Mouse (Mus musculus) spleen, adult 2 months (tissue): ENCODE measurements around the gene Hist1h4k. TPM values are rescaled to one million over a fixed set of nuclear protein-coding genes. Genes with fewer than 3 reads are reported as not detected.
"Not testable (repeated sequence)": the region's sequence is repeated elsewhere in the genome, so short reads cannot be mapped to it uniquely, and the experiment has no call there.

Experiments
- DNase-seq, 2 experiments: peaks; one replicate each; pipeline versions ENCODE4 v3.0.0 to v3.0.0-alpha.2; 2012 to 2021; ENCODE audit warnings: low spot score in 2 of 2, low read depth in 1 of 2
- H3K27ac ChIP-seq: fragments of 200-500 bp; 2 replicates; pipeline ENCODE4 v1.5.1; 2012; ENCODE audit warnings: low read length, inconsistent platforms; ENCODE audit not compliant: insufficient read depth
- H3K27me3 ChIP-seq: fragments of 200-500 bp; 2 replicates; pipeline ENCODE4 v1.6.1; 2012; ENCODE audit warnings: mild to moderate bottlenecking, moderate library complexity, low read length, inconsistent platforms; ENCODE audit not compliant: control insufficient read depth, insufficient read depth
- H3K36me3 ChIP-seq: fragments of 200-500 bp; 2 replicates; pipeline ENCODE4 v1.6.1; 2012; ENCODE audit warnings: mild to moderate bottlenecking, low read length, inconsistent platforms; ENCODE audit not compliant: control insufficient read depth, insufficient read depth
- H3K4me1 ChIP-seq: fragments of 200-500 bp; 2 replicates; pipeline ENCODE4 v1.6.1; 2011; ENCODE audit warnings: inconsistent platforms; ENCODE audit not compliant: control insufficient read depth, insufficient read depth, insufficient read length
- H3K4me3 ChIP-seq: fragments of 200-500 bp; 2 replicates; pipeline ENCODE4 v1.5.1; 2011; ENCODE audit warnings: mild to moderate bottlenecking, inconsistent platforms; ENCODE audit not compliant: insufficient read depth, insufficient read length; ENCODE audit errors: extremely low read depth
- CTCF ChIP-seq: fragments of 200-500 bp; IDR thresholded peaks from 2 replicates; pipeline ENCODE4 v1.5.1; 2011; ENCODE audit warnings: mild to moderate bottlenecking, inconsistent platforms; ENCODE audit not compliant: insufficient read depth, insufficient read length, insufficient replicate concordance; ENCODE audit errors: extremely low read depth
- POLR2A ChIP-seq: fragments of 200-500 bp; IDR thresholded peaks from 2 replicates; pipeline ENCODE4 v1.6.1; 2011; ENCODE audit warnings: low read depth, low read length, inconsistent platforms
- WGBS: fragments of 180-500 bp; shearing (Covaris S2); methylation state at CpG from one replicate; pipeline ENCODE4 v1.1.7; 2018; 5-methylcytosine and 5-hydroxymethylcytosine counted together
- polyA plus RNA-seq: library from polyadenylated mRNA; depleted of rRNA; stranded (reverse); fragments of >200 nt; gene quantifications from 2 replicates; pipeline ENCODE4 v1.2.3, GENCODE M21; 2012

Gene Hist1h4k
- polyA plus RNA-seq, 1 experiment: 92.4 TPM

DNA sequence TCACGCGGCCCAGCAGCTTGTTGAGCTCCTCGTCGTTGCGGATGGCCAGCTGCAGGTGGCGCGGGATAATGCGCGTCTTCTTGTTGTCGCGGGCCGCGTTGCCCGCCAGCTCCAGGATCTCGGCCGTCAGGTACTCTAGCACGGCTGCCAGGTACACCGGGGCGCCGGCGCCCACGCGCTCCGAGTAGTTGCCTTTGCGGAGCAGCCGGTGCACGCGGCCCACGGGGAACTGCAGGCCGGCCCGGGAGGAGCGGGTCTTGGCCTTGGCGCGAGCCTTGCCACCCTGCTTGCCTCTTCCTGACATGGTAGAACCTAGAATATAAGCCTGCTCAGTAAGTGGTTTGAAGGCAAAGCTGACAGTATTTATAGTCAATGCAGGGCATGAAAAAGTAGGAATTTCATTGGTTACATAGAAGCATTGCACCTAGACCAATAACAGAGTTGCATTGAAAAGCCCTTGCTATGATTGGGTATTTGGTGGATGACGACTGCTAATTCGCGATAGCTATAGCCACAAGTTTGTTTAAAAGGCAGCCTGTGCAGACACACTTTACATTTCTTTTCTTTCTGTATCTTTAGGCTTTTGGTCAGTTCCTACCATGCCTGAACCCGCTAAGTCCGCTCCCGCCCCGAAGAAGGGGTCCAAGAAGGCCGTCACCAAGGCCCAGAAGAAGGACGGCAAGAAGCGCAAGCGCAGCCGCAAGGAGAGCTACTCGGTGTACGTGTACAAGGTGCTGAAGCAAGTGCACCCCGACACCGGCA, 3.4 kb upstream of the Hist1h4k start, which contains the start of the genes Hist1h2ak and Hist1h2bn:
Hist1h2ak (minus strand) TSS at position 304 of the 762 bp plus-strand sequence.
Hist1h2bn (plus strand) TSS at position 600 of the 762 bp plus-strand sequence.
- not testable (repeated sequence) for H3K36me3 ChIP-seq, H3K4me1 ChIP-seq, H3K27me3 ChIP-seq
- peak within 1 kb of the TSS; percentile 59 for H3K4me3 ChIP-seq
- H3K27ac ChIP-seq: peak within 1 kb of the TSS; percentile 92
- WGBS: under 1% methylated on average over 48 of the region's 50 CpGs
- DNase-seq: peak; percentile 60 to 90
- TF ChIP-seq POLR2A: peak; percentile 50; the same call in 1 of the 2 replicates

DNA sequence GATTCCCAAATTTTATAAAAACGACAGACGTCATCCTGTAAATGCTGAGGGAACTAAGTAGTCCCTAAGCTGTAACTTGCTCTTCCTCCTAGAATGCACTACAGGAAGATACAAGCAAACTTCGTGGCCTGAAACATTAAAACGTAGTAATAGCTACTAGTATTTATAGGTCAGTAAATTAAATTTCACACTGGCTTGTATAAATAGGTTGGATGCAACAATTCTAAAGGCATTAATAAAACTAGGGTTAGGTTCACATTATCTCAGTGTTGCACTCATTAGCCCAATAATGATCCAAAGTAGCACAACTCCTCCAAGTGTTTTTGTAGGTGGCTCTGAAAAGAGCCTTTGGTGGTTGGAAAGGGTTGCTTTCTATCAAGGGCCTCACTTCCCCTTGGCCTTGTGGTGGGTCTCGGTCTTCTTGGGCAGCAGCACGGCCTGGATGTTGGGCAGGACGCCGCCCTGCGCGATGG, 2.8 kb upstream of the Hist1h4k start:
- TF ChIP-seq POLR2A: no peak
- TF ChIP-seq CTCF: no peak
- WGBS: 4% methylated on average over 10 of the region's 10 CpGs
- DNase-seq: no peak
- H3K27me3 ChIP-seq: no peaks in the 10 kb centered on the region
- peaks cover 9% of the 10 kb centered on the region for H3K4me1 ChIP-seq
- peak overlapping the region; percentile 54; the same call in 1 of the 2 replicates for H3K4me3 ChIP-seq
- H3K27ac ChIP-seq: peak overlapping the region; percentile 92
- H3K36me3 ChIP-seq: no peaks in the 10 kb centered on the region

DNA sequence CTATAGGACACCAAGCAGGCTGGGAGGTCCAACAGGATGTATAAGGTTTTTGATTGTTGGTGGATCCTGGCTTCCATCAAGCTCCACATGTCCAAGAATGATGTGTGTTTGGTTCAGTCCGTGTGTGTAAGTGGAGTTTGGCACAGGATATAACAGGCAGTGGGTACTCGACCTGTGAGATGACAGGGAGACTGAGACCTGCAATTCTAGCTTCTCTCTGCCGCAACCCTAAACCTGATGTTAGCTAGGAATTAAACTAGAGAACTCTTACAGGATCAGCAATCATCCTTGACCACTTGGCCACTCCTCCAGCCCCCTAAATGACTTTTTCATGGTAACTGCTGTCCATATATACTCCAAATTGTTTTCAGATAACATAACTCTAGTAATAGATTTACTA, 2.1 kb upstream of the Hist1h4k start:
- DNase-seq: no peak
- 63% methylated on average over 3 of the region's 3 CpGs for whole genome bisulfite sequencing

DNA sequence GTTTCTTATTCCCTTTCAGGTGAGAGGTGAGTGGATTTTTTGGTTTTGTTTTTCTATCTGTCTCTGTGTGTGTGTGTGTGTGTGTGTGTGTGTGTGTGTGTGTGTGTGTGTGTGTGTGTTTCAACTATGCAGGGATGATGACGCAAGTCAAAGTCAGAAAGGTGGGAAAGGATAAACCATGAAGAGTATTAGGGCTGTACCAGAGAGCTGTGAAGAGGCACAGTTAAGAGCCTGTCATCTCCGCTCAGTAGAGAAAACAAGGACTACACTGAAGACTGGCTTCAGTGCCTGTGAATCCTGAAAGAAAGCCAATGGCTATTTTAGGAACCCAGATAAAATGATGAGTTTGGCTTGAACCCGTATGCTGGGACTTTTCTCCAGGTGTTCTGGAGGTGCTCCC, 1.5 kb upstream of the Hist1h4k start:
- Histone ChIP-seq H3K27ac (no peak overlapping the region; the same call in 1 of the 2 replicates), H3K4me1 (peaks cover 9% of the 10 kb centered on the region), H3K4me3 (no peak overlapping the region), H3K36me3 (no peaks in the 10 kb centered on the region), H3K27me3 (no peaks in the 10 kb centered on the region)
- WGBS: 82% methylated on average over 3 of the region's 3 CpGs
- DNase-seq: no peak
- TF ChIP-seq CTCF: no peak
- no peak for TF ChIP-seq POLR2A

More for the DNA sequence above, 2.1 kb upstream of the Hist1h4k start:
- Histone ChIP-seq H3K36me3 (no peaks in the 10 kb centered on the region), H3K27me3 (no peaks in the 10 kb centered on the region), H3K4me1 (peaks cover 9% of the 10 kb centered on the region), H3K27ac (0 out of 2 replicates have a peak overlapping the region, but pooled peaks have one; percentile 10), H3K4me3 (no peak overlapping the region)
- TF ChIP-seq POLR2A: no peak
- TF ChIP-seq CTCF: no peak

DNA sequence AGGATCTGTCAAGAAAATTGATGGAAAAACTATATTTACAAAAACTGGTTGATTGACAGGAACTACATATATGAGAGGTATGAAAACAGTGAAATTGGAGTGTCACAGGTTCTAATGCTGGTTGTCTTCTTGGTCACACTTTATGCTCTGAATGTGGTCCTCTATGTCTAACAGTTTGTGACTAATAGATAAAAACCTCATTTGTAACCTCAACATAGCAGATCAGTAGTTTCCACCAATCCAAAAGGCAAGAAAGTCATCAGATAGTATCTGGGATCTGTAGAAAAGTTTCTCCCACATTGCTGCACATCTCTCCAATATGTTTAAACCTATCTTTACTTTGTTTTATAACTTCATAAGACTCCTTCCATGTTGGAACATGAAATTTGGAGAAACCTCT, 1.1 kb upstream of the Hist1h4k start:
- Histone ChIP-seq H3K4me3 (no peak overlapping the region; the same call in 1 of the 2 replicates), H3K27ac (no peak overlapping the region), H3K36me3 (no peaks in the 10 kb centered on the region), H3K27me3 (no peaks in the 10 kb centered on the region), H3K4me1 (peaks cover 9% of the 10 kb centered on the region)
- no peak for DNase-seq
- TF ChIP-seq CTCF: no peak
- no peak for TF ChIP-seq POLR2A

DNA sequence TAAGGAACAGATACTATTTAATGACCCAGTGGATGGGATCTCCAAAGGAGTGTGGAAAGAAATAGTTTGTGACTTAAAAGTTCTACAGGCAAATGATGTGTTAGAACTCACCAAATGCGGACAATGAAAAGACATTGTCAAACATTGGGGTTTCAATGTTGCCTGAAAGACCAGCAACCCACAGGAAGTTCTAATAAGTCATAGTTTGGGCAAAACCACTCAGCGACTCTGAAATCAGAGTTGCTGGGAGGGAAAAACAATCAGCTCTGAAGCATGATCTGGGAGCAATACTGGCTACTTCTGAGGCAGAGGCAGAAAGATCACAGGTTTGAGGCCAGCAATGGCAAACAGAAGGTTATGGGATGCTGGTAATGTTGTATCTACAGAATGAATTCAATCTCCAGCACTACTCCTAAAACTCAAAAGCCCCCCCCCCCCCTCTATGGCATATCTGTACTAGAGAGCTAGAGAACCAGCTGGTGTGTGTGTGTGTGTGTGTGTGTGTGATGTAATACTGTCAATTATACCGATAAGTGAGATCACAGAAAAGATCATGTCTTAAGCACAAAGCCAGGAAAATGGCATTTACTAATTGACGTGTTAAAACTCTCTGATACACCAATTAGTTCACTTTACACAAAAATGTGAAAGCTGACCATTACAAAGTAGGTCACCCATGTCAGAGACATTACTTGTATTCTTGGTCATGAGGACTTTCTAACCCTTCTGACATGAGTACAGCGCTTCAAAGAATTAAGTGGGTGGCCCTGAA, 732 bp downstream of the Hist1h4k start:
- no peaks in the 10 kb centered on the region for H3K27me3 ChIP-seq
- peak overlapping the region; percentile 49 for H3K4me3 ChIP-seq
- no peak for TF ChIP-seq POLR2A
- no peak for TF ChIP-seq CTCF
- DNase-seq: no peak
- H3K36me3 ChIP-seq: no peaks in the 10 kb centered on the region
- peak overlapping the region; percentile 18; the same call in 1 of the 2 replicates for H3K27ac ChIP-seq
- H3K4me1 ChIP-seq: peaks cover 7% of the 10 kb centered on the region
- 11% methylated on average over 5 of the region's 5 CpGs for WGBS

DNA sequence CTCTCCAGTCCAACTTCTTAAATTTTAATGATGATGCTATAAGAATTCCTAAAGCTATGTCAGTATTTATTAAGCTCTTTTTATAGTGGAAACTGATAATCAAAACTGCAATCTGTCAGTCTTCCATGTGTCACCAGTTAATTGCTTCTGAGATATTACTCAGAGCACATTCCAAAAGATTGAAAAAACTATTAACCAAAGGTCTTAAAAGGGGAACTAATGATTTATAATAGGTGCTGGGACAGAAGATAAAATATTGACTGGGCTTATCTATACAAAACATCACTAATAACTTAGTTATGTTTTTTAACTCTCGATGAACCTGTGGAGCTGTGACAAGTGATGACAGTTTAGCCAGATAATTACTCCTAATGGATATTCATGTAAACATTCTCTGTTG, 5.3 kb downstream of the Hist1h4k start:
- Histone ChIP-seq H3K36me3 (no peaks in the 10 kb centered on the region), H3K27me3 (no peaks in the 10 kb centered on the region), H3K4me3 (no peak overlapping the region), H3K4me1 (peaks cover 3% of the 10 kb centered on the region), H3K27ac (no peak overlapping the region)
- no peak for TF ChIP-seq CTCF
- no peak for DNase-seq
- WGBS: 71% methylated on average over 1 of the region's 1 CpGs
